Mouse (Mus musculus): ENCODE data around the gene Rag2.

The Rag2 gene

GRCm38 (mm10) chr2:101627227-101627626, 2.7 kb downstream of the Rag2 start:
- no peak for DNase-seq

DNA sequence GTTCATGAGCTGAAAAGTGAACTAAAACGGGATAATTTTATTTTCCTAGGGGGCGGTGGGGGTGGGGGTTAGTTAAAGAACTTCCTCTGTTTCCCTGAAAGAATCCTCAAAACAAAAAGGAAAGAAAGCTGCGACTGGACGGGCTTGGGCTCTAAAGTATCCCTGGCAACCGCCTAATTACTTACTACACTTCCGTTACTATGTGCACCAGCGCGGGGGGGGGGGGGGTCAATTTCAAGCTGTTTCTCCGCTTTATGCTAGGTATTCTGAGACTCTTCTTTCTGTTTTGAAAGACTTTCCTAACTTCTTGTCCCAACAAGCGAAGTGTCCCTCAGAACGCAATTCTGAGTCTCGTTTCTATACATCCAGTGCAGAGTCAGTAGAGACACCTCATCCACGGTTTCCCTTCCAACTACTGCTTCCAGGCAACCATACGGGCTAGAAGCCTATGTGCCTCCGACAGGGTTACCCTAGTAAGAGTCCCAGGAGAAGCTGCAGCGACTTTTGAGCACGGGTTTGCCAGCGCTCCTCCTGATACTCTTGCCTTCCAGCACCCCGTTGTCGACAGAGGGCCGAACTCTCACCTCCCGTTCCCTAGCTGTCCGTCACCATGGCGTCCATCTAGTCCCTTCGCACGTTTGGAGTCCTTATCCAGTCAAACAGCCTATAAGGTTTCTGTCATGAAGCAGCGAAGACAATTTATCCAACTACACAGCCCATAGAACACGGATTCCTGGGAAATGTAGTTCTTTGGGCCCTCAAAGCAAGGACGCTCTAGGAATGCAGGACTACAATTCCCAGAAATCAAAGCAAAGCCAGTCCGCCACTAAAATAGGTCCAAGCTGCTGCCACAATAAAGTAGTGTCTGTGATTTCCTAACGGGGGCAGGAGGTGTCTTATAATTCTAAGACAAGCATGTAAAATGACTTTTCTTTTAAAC, 4.0 kb downstream of the Rag2 start:
- peak; percentile 95 for DNase-seq

DNA sequence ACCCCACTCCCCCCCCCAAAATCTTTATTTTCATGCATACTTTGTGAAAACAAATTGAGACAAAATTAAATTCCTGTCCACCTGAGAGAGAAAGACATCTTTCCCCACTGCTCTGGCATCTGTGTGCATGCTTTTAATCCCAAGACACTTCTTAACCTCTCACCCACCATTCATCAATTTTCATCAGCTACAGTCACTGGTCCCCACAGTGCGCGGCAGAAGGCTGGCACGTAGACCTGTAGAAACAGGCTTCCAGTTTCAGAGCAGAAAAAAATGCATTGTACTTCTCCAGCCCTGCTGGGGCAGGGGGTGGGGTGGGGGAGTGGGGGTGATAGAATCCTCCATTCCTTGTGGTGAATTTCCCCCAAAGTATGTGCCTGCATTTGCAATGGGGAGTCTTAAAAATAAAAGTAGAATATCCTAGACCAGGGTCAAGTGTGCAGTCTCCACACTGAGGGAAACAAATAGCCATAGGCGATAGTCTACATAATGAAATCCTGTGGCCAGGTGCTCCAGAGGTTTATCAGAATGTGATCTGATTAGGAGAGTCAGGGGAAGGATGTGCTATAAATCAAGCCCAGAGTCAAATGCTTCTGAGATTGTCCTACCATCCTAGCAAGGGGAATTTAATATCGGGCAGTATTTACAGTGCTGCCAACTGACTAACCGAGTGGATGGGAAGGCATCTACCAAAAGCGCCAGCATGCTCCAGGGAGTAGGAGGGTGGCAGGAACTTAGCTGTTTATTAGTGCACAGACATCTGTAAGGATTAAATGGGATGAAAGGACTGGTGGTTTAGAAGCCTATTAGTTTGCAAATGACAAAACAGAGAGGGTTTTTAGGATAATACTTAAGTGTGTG, 14.7 kb downstream of the Rag2 start:
- peak; percentile 63 for DNase-seq

DNA sequence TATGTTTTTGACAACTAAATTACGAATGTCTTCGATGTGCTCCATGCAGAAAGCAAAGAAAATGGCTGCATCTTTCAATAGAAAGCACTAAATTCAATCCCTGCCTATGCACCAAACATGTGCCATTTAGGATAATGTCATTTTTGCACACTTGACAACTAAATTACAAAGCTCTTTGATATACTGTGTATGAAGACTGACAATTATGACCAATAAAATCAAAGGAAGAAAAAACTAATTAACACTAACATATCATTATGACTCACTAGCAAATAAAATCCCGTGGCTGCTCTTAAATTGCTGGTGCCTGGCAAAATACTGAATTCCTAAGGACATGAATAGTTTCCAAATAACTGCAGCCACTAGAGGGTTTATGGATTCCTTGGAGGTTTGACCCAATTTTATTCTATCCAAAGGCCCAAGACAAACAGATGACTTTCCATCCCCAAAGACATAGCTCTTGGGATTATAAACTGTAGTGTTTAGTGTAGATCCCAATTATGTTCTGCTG, 15.4 kb downstream of the Rag2 start:
- no peak for DNase-seq

- DNase-seq = no peak
These were observed 21.3 kb downstream of the Rag2 start for GRCm38 (mm10) chr2:101645841-101646240.

DNA sequence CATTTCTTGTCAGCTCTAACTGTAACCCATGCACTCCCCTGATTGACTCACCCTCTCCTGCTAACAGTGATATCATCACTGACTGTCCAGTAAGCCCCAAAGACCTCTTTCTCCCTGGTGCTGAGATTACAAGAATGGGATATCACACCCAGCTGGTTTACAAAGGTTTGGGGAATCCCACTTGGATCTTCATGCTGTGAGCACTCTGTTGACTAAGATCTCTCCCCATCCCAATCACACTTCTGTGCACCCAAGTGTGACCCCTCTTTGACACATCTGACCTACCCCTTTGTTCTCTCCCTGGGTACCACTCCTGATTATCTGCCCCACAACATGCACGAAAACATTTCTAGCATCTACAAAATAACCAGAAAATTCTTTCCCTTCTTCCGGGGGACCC, 23.8 kb downstream of the Rag2 start:
- DNase-seq = no peak

DNA sequence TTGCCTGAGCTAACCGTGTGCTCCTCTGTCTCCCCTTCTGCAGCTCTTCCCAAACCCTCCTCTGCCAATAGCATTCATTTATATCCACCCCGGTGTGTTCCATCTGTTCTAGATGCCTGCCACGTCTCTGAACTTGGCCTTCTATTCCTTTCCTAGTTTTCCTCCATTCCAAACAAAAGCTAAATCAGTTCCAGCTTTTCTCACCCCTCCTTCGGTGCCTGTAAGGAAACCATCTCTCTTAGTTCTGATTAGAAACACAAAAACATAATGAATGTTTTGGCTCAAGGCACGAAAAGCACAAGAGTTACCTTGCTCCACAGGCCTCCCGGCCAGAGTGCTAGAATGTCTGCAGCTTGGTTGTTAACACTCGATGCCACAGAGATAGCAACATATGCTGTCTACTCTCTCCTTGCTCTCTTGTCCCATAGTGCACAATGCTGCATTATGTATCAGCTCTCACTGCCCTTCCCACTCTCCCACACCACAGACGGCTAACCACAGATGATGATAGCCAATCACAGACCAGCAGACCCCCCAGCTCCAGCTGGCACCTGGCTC, 24.7 kb downstream of the Rag2 start, which contains the start of the genes Rag1 and B230118H07Rik:
TSS of gene Rag1 (minus strand) at position 388 of the 558 bp plus-strand sequence.
TSS of gene B230118H07Rik (minus strand) at position 419 of the 558 bp plus-strand sequence.
- DNase-seq = peak; percentile 11

GRCm38 (mm10) chr2:101650446-101650845, 25.9 kb downstream of the Rag2 start:
- DNase-seq = no peak

DNA sequence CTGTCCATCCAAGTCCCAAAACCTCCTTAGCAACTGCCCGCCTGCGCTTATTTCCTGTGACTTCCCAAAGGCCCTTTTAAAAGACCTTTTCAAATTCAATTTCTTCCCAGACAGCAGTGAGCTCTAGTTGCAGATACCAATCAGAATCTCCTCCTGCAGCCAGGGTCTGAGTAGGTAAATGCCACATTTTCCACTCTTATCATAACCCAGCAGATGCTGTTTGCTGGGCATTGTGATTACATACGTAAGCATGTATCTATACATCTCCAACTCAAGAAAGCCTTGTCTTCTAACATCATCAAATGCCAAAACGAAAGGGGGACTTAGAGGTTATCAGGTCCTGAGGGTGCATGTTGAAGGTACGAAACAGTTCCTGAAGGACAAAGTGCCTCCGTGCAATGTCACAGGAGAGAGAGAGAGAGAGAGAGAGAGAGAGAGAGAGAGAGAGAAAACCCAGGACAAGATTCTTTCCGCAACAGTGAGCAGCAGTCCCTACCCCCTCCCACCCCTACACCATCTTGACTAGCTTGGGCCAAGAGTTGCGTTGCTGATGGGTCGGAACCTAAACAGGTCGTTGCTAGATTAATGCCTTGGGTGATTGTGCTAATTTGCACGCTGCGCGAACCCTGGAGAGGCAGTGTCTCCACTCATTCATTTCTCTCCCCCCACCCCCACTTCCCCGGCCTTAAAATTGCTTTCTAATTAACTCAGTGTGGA, 27.8 kb downstream of the Rag2 start:
- no peak for DNase-seq

DNA sequence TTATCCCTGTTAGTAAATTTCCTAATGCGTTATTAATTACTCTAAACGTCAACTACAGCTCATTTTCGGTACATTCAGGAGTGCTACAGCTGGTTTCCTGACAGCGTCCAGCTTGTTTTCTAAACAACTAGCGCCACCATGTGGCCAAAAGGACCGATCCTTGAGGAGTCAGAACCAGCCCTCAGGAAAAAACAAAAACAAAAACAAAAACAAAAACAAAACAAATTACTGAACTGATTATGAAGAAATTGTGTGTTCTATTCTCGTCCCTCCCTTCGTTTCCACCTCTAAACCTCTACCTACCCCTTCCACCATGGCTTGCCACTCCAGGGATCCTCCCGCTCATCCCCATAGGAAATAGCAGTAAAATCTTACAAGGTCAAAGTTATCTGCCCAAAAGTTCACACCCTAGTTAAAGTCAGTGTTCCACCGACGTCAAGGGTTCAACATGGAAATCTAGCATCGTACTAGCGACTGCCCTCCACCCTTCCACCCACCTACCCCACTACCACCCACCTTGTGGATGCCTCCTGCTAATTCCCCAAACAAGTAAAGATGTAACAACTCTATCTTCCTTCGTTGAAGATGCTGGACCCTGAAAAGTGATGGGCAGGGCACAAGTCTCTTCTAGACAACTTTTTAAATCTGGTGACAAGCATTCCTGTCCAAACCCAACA, 28.5 kb downstream of the Rag2 start:
- DNase-seq = peak; percentile 90

- no peak for DNase-seq
These were observed 36.0 kb downstream of the Rag2 start for GRCm38 (mm10) chr2:101660536-101660935.

GRCm38 (mm10) chr2:101665058-101665702, 40.7 kb downstream of the Rag2 start:
- peak; percentile 85 for DNase-seq

- no peak for DNase-seq
These were observed 41.2 kb downstream of the Rag2 start for GRCm38 (mm10) chr2:101665703-101666092.

- no peak for DNase-seq
These were observed 44.2 kb downstream of the Rag2 start for GRCm38 (mm10) chr2:101668751-101669150.

- DNase-seq = no peak
These were observed 49.0 kb downstream of the Rag2 start for GRCm38 (mm10) chr2:101673547-101673946.

- DNase-seq = peak; percentile 92
These were observed 53.9 kb downstream of the Rag2 start, which contains the start of gene Traf6 for GRCm38 (mm10) chr2:101678236-101679021. Gene Traf6 (plus strand): TSS chr2:101678429.

GRCm38 (mm10) chr2:101679164-101679784, 54.8 kb downstream of the Rag2 start:
- DNase-seq = peak; percentile 46

All from embryo, embryonic 11 days (tissue).